Mouse (Mus musculus) limb, embryonic 10.5 days (tissue): ENCODE data around the gene Tmem63c. TPM values are rescaled to one million over a fixed set of nuclear protein-coding genes. Genes with fewer than 3 reads are reported as not detected.

Experiments used
- DNase-seq: peaks from one replicate; pipeline ENCODE4 v3.0.0-alpha.2; 2017; ENCODE audit warnings: low spot score
- H3K27ac ChIP-seq: fragments of 300-500 bp; sonication (generic); 2 replicates; pipeline ENCODE4 v1.5.1; 2016; ENCODE audit warnings: mild to moderate bottlenecking
- H3K27me3 ChIP-seq: fragments of 300-500 bp; sonication (generic); 2 replicates; pipeline ENCODE4 v1.6.1; 2016; ENCODE audit warnings: low read depth, mild to moderate bottlenecking; ENCODE audit not compliant: poor library complexity, severe bottlenecking
- H3K36me3 ChIP-seq: fragments of 300-500 bp; sonication (generic); 2 replicates; pipeline ENCODE4 v1.6.1; 2016; ENCODE audit warnings: mild to moderate bottlenecking, moderate library complexity
- H3K4me1 ChIP-seq: fragments of 300-500 bp; sonication (generic); 2 replicates; pipeline ENCODE4 v1.6.1; 2016
- H3K4me3 ChIP-seq: fragments of 300-500 bp; sonication (generic); 2 replicates; pipeline ENCODE4 v1.5.1; 2016; ENCODE audit warnings: mild to moderate bottlenecking, moderate library complexity
- H3K9me3 ChIP-seq: fragments of 300-500 bp; sonication (generic); replicated peaks from 2 replicates; pipeline ENCODE4 v1.6.1; 2016; ENCODE audit warnings: mild to moderate bottlenecking
- WGBS: fragments of 180-500 bp; shearing (Covaris S2); methylation state at CpG from one replicate; pipeline ENCODE4 v1.1.7; 2016; 5-methylcytosine and 5-hydroxymethylcytosine counted together
- microRNA-seq: library from miRNA; unstranded; fragments of <30 nt; microRNA quantifications from one replicate; pipeline ENCODE4, GENCODE M21; 2017
- polyA plus RNA-seq: library from polyadenylated mRNA; unstranded; fragments of >200 nt; fragmentation: Nextera tagmentation; extraction: Ambion mirVana; gene quantifications from 2 replicates; pipeline ENCODE4 v1.2.1, GENCODE M21; 2016

Tmem63c gene
- polyA plus RNA-seq, 1 experiment from 2014 or later: not detected

GRCm38 (mm10) chr12:87130224-87130623 is 109.1 kb downstream of the Tmem63c start:
- 87% methylated on average over 4 of the region's 4 CpGs for WGBS
- peaks cover 61% of the 10 kb centered on the region for H3K36me3 ChIP-seq

GRCm38 (mm10) chr12:87131181-87131580 is 110.0 kb downstream of the Tmem63c start:
- H3K4me1 ChIP-seq: no peaks in the 10 kb centered on the region
- no peak for DNase-seq
- H3K27ac ChIP-seq: no peak overlapping the region
- 91% methylated on average over 2 of the region's 2 CpGs for WGBS
- no peak overlapping the region for H3K4me3 ChIP-seq
- H3K36me3 ChIP-seq: peaks cover 61% of the 10 kb centered on the region
- no peaks in the 10 kb centered on the region for H3K27me3 ChIP-seq
- H3K9me3 ChIP-seq: no peaks in the 10 kb centered on the region

More at GRCm38 (mm10) chr12:87130224-87130623, 109.1 kb downstream of the Tmem63c start:
- no peak overlapping the region for H3K4me3 ChIP-seq
- H3K4me1 ChIP-seq: no peaks in the 10 kb centered on the region
- DNase-seq: no peak
- no peak overlapping the region for H3K27ac ChIP-seq
- no peaks in the 10 kb centered on the region for H3K9me3 ChIP-seq
- no peaks in the 10 kb centered on the region for H3K27me3 ChIP-seq

- no peak for DNase-seq
- peaks cover 61% of the 10 kb centered on the region for H3K36me3 ChIP-seq
- WGBS: 70% methylated on average over 3 of the region's 3 CpGs
- no peak overlapping the region for H3K27ac ChIP-seq
- H3K4me1 ChIP-seq: no peaks in the 10 kb centered on the region
- H3K9me3 ChIP-seq: no peaks in the 10 kb centered on the region
- no peak overlapping the region for H3K4me3 ChIP-seq
- H3K27me3 ChIP-seq: no peaks in the 10 kb centered on the region
Observed at GRCm38 (mm10) chr12:87131619-87132018, 110.5 kb downstream of the Tmem63c start.

- 94% methylated on average over 6 of the region's 6 CpGs for WGBS
- H3K9me3 ChIP-seq: no peaks in the 10 kb centered on the region
- DNase-seq: no peak
- H3K4me3 ChIP-seq: no peak overlapping the region
- no peaks in the 10 kb centered on the region for H3K4me1 ChIP-seq
- no peaks in the 10 kb centered on the region for H3K27me3 ChIP-seq
- peaks cover 59% of the 10 kb centered on the region for H3K36me3 ChIP-seq
- H3K27ac ChIP-seq: no peak overlapping the region
Observed at GRCm38 (mm10) chr12:87132210-87132609, 111.1 kb downstream of the Tmem63c start.

GRCm38 (mm10) chr12:87132784-87133183 is 111.6 kb downstream of the Tmem63c start:
- Histone ChIP-seq H3K4me3 (no peak overlapping the region), H3K4me1 (no peaks in the 10 kb centered on the region), H3K36me3 (peaks cover 59% of the 10 kb centered on the region), H3K9me3 (no peaks in the 10 kb centered on the region), H3K27ac (no peak overlapping the region), H3K27me3 (no peaks in the 10 kb centered on the region)
- no peak for DNase-seq
- WGBS: 89% methylated on average over 9 of the region's 9 CpGs

GRCm38 (mm10) chr12:87137439-87138341 is 116.5 kb downstream of the Tmem63c start:
- H3K27ac ChIP-seq: no peak overlapping the region
- no peak overlapping the region for H3K4me3 ChIP-seq
- no peaks in the 10 kb centered on the region for H3K27me3 ChIP-seq
- 88% methylated on average over 15 of the region's 15 CpGs for WGBS
- DNase-seq: no peak
- H3K36me3 ChIP-seq: peaks cover 31% of the 10 kb centered on the region
- H3K4me1 ChIP-seq: no peaks in the 10 kb centered on the region
- H3K9me3 ChIP-seq: no peaks in the 10 kb centered on the region

- no peaks in the 10 kb centered on the region for H3K4me1 ChIP-seq
- no peak overlapping the region for H3K4me3 ChIP-seq
- no peak for DNase-seq
- WGBS: 92% methylated on average over 2 of the region's 2 CpGs
- no peaks in the 10 kb centered on the region for H3K9me3 ChIP-seq
- peaks cover 26% of the 10 kb centered on the region for H3K36me3 ChIP-seq
- no peak overlapping the region for H3K27ac ChIP-seq
- no peaks in the 10 kb centered on the region for H3K27me3 ChIP-seq
Observed at GRCm38 (mm10) chr12:87138342-87138701, 117.2 kb downstream of the Tmem63c start.

GRCm38 (mm10) chr12:87138768-87139167 is 117.6 kb downstream of the Tmem63c start:
- H3K36me3 ChIP-seq: peaks cover 21% of the 10 kb centered on the region
- H3K27ac ChIP-seq: no peak overlapping the region
- H3K4me3 ChIP-seq: no peak overlapping the region

More at GRCm38 (mm10) chr12:87138768-87139167, 117.6 kb downstream of the Tmem63c start:
- no peaks in the 10 kb centered on the region for H3K27me3 ChIP-seq
- H3K4me1 ChIP-seq: no peaks in the 10 kb centered on the region
- WGBS: 70% methylated on average over 2 of the region's 2 CpGs
- no peak for DNase-seq
- H3K9me3 ChIP-seq: no peaks in the 10 kb centered on the region

Small RNA genes lying within 50 kb of the gene (microRNA-seq; reads per million reads assigned to microRNA genes)
- not detected for gene Gm25847

Other genes with a start within 250 kb of the Tmem63c start
- gene Irf2bpl, start 136.5 kb upstream of the Tmem63c start, polyA plus RNA-seq: 11.9 and 22.6 TPM in 2 replicates
- gene Cipc, start 74.3 kb upstream of the Tmem63c start, polyA plus RNA-seq: 31.8 and 37.7 TPM in 2 replicates
- gene Zdhhc22, start 30.9 kb upstream of the Tmem63c start, polyA plus RNA-seq: 0.04 TPM in 2 replicates
- gene Ngb, start 81.2 kb downstream of the Tmem63c start, polyA plus RNA-seq: 0.11 and 0.45 TPM in 2 replicates
- gene Gstz1, start 125.8 kb downstream of the Tmem63c start, polyA plus RNA-seq: 25.6 and 31.3 TPM in 2 replicates
- 15.7 and 18.7 TPM in 2 replicates for gene Pomt2, start 126.6 kb downstream of the Tmem63c start, polyA plus RNA-seq
- gene Samd15, start 178.4 kb downstream of the Tmem63c start, polyA plus RNA-seq: 0.91 and 1.6 TPM in 2 replicates
- gene Tmed8, start 179.1 kb downstream of the Tmem63c start, polyA plus RNA-seq: 2.5 and 2.8 TPM in 2 replicates
- gene Noxred1, start 217.4 kb downstream of the Tmem63c start, polyA plus RNA-seq: 0.59 and 0.94 TPM in 2 replicates
- gene Vipas39, start 244.9 kb downstream of the Tmem63c start, polyA plus RNA-seq: 50.5 and 56.7 TPM in 2 replicates
- gene Ahsa1, start 245.1 kb downstream of the Tmem63c start, polyA plus RNA-seq: 294 and 332 TPM in 2 replicates